Mouse (Mus musculus): Measurements from ENCODE around the gene Scd1. TPM values are rescaled to one million over a fixed set of nuclear protein-coding genes. Genes with fewer than 3 reads are reported as not detected.
"Not testable (repeated sequence)": the region's sequence is repeated elsewhere in the genome, so short reads cannot be mapped to it uniquely, and the experiment has no call there.

Gene Scd1
- total RNA-seq, 2 experiments from 2014 or later, result 25.8 to 78.5 TPM

- no peak for DNase-seq
- intact Hi-C loops (cut with DNase I), result no loop called here
These were observed 37.4 kb downstream of the Scd1 start for GRCm38 (mm10) chr19:44370231-44370630.

DNA sequence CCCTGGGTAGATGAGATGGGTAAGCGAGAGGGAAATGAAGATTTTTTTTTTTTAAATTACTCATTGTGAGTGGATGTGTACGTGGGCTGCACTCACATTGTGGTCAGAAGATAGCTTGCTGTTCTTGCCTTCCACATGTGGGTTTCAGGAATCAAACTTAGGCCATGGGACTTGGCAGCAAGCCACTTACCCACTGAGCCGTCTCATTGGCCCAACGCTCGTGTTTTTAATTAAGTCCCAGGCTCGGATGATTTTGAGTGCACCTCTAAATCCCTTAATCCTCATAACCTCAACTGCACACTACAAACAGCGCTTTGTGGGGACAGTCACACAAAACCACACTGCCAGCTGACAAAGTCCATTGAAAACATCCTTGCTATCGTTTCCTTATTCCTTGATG lies 38.3 kb downstream of the Scd1 start:
- no peak for DNase-seq
- intact Hi-C loops (cut with DNase I), result no loop called here

- intact Hi-C loops (cut with DNase I); DNase-seq: not testable (repeated sequence)
These were observed 40.6 kb downstream of the Scd1 start for GRCm38 (mm10) chr19:44367076-44367475.

GRCm38 (mm10) chr19:44365733-44366132 lies 41.9 kb downstream of the Scd1 start:
- no peak for DNase-seq
- intact Hi-C loops (cut with DNase I), result no loop called here

DNA sequence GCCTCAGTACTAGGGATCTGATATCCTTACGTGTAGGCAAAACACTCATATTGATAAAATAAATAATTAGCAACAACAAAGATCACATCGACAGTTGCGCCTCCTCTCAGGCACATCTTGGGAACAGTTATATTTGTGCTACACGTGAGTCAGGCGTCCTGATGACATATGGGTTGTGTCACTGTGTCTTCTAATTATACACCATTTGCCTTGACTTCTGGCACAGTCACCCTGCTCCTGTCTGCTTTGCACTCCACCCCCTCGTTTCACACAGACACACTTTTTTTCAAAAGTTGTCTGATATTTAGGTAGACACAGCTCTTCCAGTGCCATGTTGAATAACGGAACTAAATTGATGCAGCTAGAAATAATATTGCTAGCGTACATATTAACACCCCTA lies 43.6 kb downstream of the Scd1 start:
- intact Hi-C loops (cut with DNase I), result no loop called here
- no peak for DNase-seq

- intact Hi-C loops (cut with DNase I), result loop anchor here (2.0 kb wide), 1 partner anchor 119 kb away; no protein-coding TSS in a partner anchor
- peak; percentile 39 to 59 for DNase-seq
These were observed 44.1 kb downstream of the Scd1 start for GRCm38 (mm10) chr19:44363529-44363928.

DNA sequence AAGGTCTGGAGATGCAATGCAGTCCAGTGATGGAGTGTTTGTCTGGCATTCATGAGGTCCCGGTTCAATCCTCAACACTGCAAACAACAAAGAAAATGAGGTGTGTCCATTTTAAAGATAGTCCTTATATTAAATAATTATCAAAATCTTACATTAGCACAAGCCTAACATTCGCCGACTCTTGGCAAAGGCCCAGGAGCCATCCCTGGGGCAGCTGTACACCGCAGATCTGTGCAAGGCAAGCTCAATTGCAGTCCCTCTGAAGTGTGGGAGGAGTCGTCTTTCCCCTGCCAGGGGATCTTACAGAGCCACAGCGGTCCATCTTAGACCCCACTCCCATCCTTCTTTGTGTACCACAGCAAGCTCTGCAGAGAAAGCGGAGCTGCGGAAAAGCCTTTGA lies 49.0 kb downstream of the Scd1 start:
- intact Hi-C loops (cut with DNase I), result no loop called here
- no peak for DNase-seq

GRCm38 (mm10) chr19:44351756-44352155 lies 55.9 kb downstream of the Scd1 start:
- DNase-seq, result no peak
- intact Hi-C loops (cut with DNase I), result no loop called here

- DNase-seq, result no peak
- intact Hi-C loops (cut with DNase I), result no loop called here
These were observed 58.0 kb downstream of the Scd1 start for GRCm38 (mm10) chr19:44349689-44350088.

Other genes with a start within 250 kb of the Scd1 start
- gene Pkd2l1, start 215.4 kb downstream of the Scd1 start, total RNA-seq (2021), result not detected
- gene Scd3, start 204.6 kb downstream of the Scd1 start, total RNA-seq (2021), result not detected
- 10 to 100 TPM; 10.7 to 13.0 TPM for gene Scd2, start 114.2 kb downstream of the Scd1 start, total RNA-seq (2021)
- gene Scd4, start 74.8 kb downstream of the Scd1 start, total RNA-seq (2021), result 10 to 100 TPM in 1 of 2 experiments, 1 to 10 TPM in 1; 8.2 to 15.2 TPM
- gene Wnt8b, start 85.6 kb upstream of the Scd1 start, total RNA-seq (2021), result not detected
- 1 to 10 TPM; 7.6 to 8.5 TPM for gene Sec31b, start 138.0 kb upstream of the Scd1 start, total RNA-seq (2021)
- not detected for gene Gm20538, start 145.0 kb upstream of the Scd1 start, total RNA-seq (2021)
- 1,000 to 10,000 TPM; 2,008 to 2,098 TPM for gene Ndufb8, start 147.6 kb upstream of the Scd1 start, total RNA-seq (2021)
- gene Hif1an, start 155.0 kb upstream of the Scd1 start, total RNA-seq (2021), result 10 to 100 TPM; 54.3 to 59.0 TPM